Mouse (Mus musculus): ENCODE measurements at regions not wholly inside any gene's neighbourhood (a gene's known extent, or its start where the extent isn't known, plus 50 kb on each side); places are given as distances from the start of the nearest gene placed in this dataset.

DNA sequence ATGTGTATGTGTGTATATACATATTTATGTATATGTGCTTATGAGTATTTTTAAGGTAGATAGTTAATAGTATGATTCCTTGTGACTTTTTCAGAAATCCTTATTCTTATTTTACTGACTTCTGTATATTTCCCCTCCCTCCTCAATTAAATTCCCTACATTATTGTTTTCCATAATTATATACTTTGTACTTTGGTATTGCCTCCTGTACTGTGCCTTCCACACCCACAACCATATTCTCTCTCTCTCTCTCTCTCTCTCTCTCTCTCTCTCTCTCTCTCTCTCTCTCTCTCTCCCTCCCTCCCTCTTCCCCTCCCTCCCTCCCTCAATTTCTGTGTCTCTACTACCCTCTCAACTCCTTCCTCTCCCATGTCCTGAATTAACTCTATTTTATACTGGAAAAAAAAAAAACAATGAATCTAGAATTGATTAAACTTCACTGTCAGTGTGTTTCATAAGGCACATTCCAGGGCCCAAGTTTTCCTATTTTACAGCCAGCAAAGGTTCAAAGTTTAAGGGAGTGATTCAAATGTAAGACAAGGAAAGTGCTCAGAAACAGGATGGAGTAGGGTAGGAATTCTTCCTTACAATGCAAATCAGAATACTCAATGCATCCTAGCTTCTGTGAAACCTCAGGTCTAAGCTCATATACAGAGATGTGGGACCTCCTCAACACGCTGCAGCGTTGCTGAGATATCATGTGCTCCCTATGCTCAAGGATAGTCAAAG is 911.9 kb downstream of the Speer2 start:
- DNase-seq (ENCODE audit: low read depth, low spot score), result no peak

DNA sequence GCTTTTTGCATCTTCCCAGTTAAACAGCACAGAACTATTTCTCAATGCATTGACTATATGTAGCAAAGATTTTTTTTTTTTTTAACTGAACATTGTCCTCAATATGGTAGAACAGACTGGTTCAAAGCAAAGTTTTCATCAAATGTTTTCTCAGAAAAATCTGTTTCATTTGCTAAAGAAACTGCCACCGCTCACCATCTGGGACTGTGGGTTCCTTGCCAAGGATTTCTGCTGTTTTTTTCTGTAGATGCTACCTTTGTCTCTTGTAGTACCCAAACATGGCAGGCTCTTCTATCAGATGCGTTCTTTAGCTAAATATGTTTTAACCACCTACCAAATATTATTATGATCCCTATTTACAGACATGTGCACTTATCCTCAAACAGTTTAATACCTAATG is 952.7 kb downstream of the Speer2 start:
- peak; percentile 72 for DNase-seq (ENCODE audit: low read depth, low spot score)

DNA sequence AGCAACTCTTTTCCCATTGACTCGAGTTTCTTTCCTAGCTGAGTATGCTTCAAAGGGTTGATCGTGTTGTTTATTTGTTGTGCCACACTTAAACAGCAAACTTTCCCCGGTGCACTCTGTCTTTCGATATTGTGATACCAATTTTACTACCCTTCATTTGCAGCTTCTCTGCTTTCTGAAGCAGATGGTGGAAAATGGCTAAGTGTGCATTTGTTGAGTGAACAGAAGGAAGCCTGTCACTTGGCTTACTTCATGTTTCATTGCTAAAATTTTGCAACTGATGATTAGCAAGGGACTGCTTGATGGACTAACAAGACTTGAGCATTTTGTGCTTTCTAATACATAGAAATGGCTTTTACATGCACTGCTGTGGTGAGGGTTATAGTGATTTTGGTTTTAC is 965.4 kb downstream of the Speer2 start:
- DNase-seq (ENCODE audit: low read depth, low spot score), result peak; percentile 32

DNA sequence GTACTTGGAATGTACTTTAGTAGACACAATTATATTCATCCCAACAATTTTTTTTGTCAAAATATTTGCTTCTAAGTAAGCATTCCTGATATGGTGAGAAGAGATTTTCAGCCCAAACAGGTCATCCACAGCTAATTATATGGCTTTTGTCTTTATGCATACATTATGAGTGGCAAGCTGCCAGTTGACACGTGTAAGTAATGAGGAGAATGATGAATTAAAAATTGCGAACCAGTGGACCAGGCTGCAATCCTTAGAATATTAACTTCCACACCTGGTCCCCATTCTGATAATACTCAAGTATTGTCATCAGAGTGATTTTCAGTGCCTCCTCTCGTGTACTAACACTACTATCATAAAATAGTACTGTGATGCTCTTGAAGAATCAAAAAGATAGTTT is 1014.8 kb downstream of the Speer2 start:
- no peak for DNase-seq (ENCODE audit: low read depth, low spot score)
